Mouse (Mus musculus): ENCODE data around the gene Them5. TPM values are rescaled to one million over a fixed set of nuclear protein-coding genes. Genes with fewer than 3 reads are reported as not detected.

Gene Them5
- polyA plus RNA-seq, 1 experiment = not detected

DNA sequence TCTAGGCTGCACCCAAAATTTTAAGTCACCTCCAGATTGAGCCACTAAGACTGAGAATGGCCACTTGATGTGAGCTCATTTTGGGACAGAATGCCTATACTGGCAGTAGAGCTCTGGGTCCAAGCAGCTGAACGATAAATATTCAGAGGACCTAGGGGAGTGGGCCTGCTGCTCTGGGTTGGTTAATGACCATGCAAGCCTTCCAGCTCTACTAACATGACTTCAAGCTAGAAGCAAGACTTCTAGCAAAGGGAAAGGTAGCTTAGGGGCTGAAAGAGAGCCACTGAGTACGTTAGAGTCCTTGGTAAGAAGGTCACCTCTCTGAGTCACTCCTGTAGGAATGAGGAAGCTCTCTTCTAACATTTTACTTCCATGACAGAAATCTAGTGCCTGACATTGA is 50.2 kb downstream of the Them5 start:
- no peaks in the 10 kb centered on the region for H3K79me3 ChIP-seq (ENCODE audit: low read depth)
- peaks cover 23% of the 10 kb centered on the region for H3K27me3 ChIP-seq (ENCODE audit: control insufficient read depth, insufficient read depth, insufficient read length)
- H3K36me3 ChIP-seq (ENCODE audit: control insufficient read depth, insufficient read depth) = no peaks in the 10 kb centered on the region
- H3K79me2 ChIP-seq (ENCODE audit: control insufficient read depth, insufficient read depth) = no peaks in the 10 kb centered on the region
- no peak overlapping the region for H3K4me3 ChIP-seq (ENCODE audit: insufficient read depth, poor library complexity, severe bottlenecking)
- TF ChIP-seq MAX (IDR thresholded peaks at IDR 0.05) = no peak
- no peak for TF ChIP-seq MYOG (IDR thresholded peaks at IDR 0.05; ENCODE audit: control insufficient read depth, extremely low read depth, insufficient read length)
- no peak for TF ChIP-seq CTCF (IDR thresholded peaks at IDR 0.05; ENCODE audit: control insufficient read depth, insufficient read depth, insufficient read length)
- TF ChIP-seq CEBPB (IDR thresholded peaks at IDR 0.05; ENCODE audit: low read depth) = no peak
- TF ChIP-seq FOSL1 (IDR thresholded peaks at IDR 0.05; ENCODE audit: insufficient read depth, low read length, poor library complexity, severe bottlenecking) = no peak
- no peak for TF ChIP-seq MYOD1 (IDR thresholded peaks at IDR 0.05; ENCODE audit: control insufficient read depth, insufficient read length, low read depth)
- no peak for TF ChIP-seq USF1 (IDR thresholded peaks at IDR 0.05; ENCODE audit: low read depth)
- no peak overlapping the region for H3ac ChIP-seq (ENCODE audit: control insufficient read depth, insufficient read length, low read depth)

DNA sequence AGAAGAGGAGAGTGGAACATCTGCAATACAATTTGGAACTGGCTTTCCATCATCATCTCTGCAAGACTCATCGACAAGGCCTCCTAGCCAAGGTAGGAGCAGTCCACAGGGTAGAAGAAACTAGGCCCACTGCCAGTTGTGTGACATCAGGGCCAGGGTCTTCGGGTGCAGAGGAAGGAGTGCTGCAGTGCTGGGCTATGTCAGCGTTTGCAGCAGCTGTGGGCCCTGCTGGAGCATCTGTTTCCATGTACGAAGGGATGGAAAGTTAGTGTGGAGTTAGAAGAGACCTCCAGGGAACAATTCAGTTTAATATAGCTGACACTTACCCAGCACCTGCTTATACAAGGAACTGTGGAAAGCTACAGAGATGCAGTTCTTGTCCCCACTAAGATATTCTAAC is 51.1 kb downstream of the Them5 start:
- no peak overlapping the region for H3ac ChIP-seq (ENCODE audit: control insufficient read depth, insufficient read length, low read depth)
- H3K79me3 ChIP-seq (ENCODE audit: low read depth) = no peaks in the 10 kb centered on the region
- TF ChIP-seq CEBPB (IDR thresholded peaks at IDR 0.05; ENCODE audit: low read depth) (no peak), CTCF (IDR thresholded peaks at IDR 0.05; ENCODE audit: control insufficient read depth, insufficient read depth, insufficient read length) (no peak), FOSL1 (IDR thresholded peaks at IDR 0.05; ENCODE audit: insufficient read depth, low read length, poor library complexity, severe bottlenecking) (no peak), MAX (IDR thresholded peaks at IDR 0.05) (no peak), MYOG (IDR thresholded peaks at IDR 0.05; ENCODE audit: control insufficient read depth, extremely low read depth, insufficient read length) (no peak), USF1 (IDR thresholded peaks at IDR 0.05; ENCODE audit: low read depth) (no peak), MYOD1 (IDR thresholded peaks at IDR 0.05; ENCODE audit: control insufficient read depth, insufficient read length, low read depth) (no peak)
- peaks cover 23% of the 10 kb centered on the region for H3K27me3 ChIP-seq (ENCODE audit: control insufficient read depth, insufficient read depth, insufficient read length)
- no peaks in the 10 kb centered on the region for H3K36me3 ChIP-seq (ENCODE audit: control insufficient read depth, insufficient read depth)
- H3K4me3 ChIP-seq (ENCODE audit: insufficient read depth, poor library complexity, severe bottlenecking) = no peak overlapping the region
- H3K79me2 ChIP-seq (ENCODE audit: control insufficient read depth, insufficient read depth) = no peaks in the 10 kb centered on the region

DNA sequence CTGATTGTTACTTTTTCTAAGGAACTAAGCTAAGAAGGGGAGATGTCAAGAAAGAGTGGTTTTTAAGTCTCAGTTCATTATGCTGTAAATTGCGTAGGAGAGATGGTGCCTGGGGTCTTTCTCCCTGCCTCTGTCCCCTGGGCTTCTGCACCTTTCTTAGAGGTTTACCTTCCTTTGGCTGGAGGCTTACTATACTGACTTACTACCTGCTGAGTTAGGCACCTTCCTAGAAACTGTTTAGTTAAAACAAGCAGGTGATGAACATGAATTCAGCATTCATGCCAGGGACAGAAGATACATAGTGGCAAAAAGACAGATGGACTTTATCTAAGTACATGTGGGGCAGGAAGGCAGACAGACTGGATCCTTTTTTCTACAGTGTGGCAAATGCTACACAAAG is 54.4 kb downstream of the Them5 start:
- Histone ChIP-seq H3K27me3 (ENCODE audit: control insufficient read depth, insufficient read depth, insufficient read length) (peaks cover 37% of the 10 kb centered on the region), H3K79me2 (ENCODE audit: control insufficient read depth, insufficient read depth) (no peaks in the 10 kb centered on the region), H3K36me3 (ENCODE audit: control insufficient read depth, insufficient read depth) (no peaks in the 10 kb centered on the region), H3ac (ENCODE audit: control insufficient read depth, insufficient read length, low read depth) (no peak overlapping the region), H3K79me3 (ENCODE audit: low read depth) (no peaks in the 10 kb centered on the region), H3K4me3 (ENCODE audit: insufficient read depth, poor library complexity, severe bottlenecking) (no peak overlapping the region)
- no peak for TF ChIP-seq MAX (IDR thresholded peaks at IDR 0.05)
- no peak for TF ChIP-seq MYOD1 (IDR thresholded peaks at IDR 0.05; ENCODE audit: control insufficient read depth, insufficient read length, low read depth)
- no peak for TF ChIP-seq CEBPB (IDR thresholded peaks at IDR 0.05; ENCODE audit: low read depth)
- no peak for TF ChIP-seq FOSL1 (IDR thresholded peaks at IDR 0.05; ENCODE audit: insufficient read depth, low read length, poor library complexity, severe bottlenecking)
- no peak for TF ChIP-seq CTCF (IDR thresholded peaks at IDR 0.05; ENCODE audit: control insufficient read depth, insufficient read depth, insufficient read length)
- TF ChIP-seq USF1 (IDR thresholded peaks at IDR 0.05; ENCODE audit: low read depth) = no peak
- no peak for TF ChIP-seq MYOG (IDR thresholded peaks at IDR 0.05; ENCODE audit: control insufficient read depth, extremely low read depth, insufficient read length)

DNA sequence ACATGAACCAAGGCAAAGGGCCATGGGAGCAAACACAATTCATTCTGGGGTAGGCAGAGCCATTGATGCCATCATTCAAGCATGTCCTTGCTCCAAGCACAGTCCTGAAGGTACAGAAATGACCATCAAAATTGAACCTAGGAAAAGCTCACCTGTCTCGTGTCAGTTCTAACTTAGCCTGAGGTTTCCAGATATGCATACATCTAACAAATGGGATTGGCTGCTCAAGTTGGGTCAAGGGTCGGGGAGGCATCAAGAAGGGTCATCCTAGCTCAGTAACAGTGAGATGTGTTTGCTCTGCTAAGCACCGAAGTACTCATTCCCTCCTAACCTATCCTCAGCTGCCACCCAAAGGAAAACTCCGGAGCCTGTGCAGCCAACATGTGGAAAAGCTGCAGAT is 55.0 kb downstream of the Them5 start:
- no peak for TF ChIP-seq FOSL1 (IDR thresholded peaks at IDR 0.05; ENCODE audit: insufficient read depth, low read length, poor library complexity, severe bottlenecking)
- no peak for TF ChIP-seq USF1 (IDR thresholded peaks at IDR 0.05; ENCODE audit: low read depth)
- TF ChIP-seq MYOD1 (IDR thresholded peaks at IDR 0.05; ENCODE audit: control insufficient read depth, insufficient read length, low read depth) = no peak
- TF ChIP-seq CTCF (IDR thresholded peaks at IDR 0.05; ENCODE audit: control insufficient read depth, insufficient read depth, insufficient read length) = no peak
- no peak for TF ChIP-seq MAX (IDR thresholded peaks at IDR 0.05)
- no peak for TF ChIP-seq CEBPB (IDR thresholded peaks at IDR 0.05; ENCODE audit: low read depth)
- TF ChIP-seq MYOG (IDR thresholded peaks at IDR 0.05; ENCODE audit: control insufficient read depth, extremely low read depth, insufficient read length) = no peak
- Histone ChIP-seq H3K36me3 (ENCODE audit: control insufficient read depth, insufficient read depth) (no peaks in the 10 kb centered on the region), H3K79me2 (ENCODE audit: control insufficient read depth, insufficient read depth) (no peaks in the 10 kb centered on the region), H3K27me3 (ENCODE audit: control insufficient read depth, insufficient read depth, insufficient read length) (peaks cover 40% of the 10 kb centered on the region), H3K4me3 (ENCODE audit: insufficient read depth, poor library complexity, severe bottlenecking) (no peak overlapping the region), H3K79me3 (ENCODE audit: low read depth) (no peaks in the 10 kb centered on the region), H3ac (ENCODE audit: control insufficient read depth, insufficient read length, low read depth) (no peak overlapping the region)

Other genes starting within 250 kb of the Them5 start
- 0.04 TPM for gene Gm10696, start 163.9 kb upstream of the Them5 start, polyA plus RNA-seq (2012; fragmentation: generic; extraction: Trizol)
- gene Gm5286, start 145.4 kb upstream of the Them5 start, polyA plus RNA-seq (2012; fragmentation: generic; extraction: Trizol) = 0.02 TPM
- gene Gm4778, start 78.1 kb upstream of the Them5 start, polyA plus RNA-seq (2012; fragmentation: generic; extraction: Trizol) = 0.07 TPM
- gene Them4, start 32.0 kb upstream of the Them5 start, polyA plus RNA-seq (2012; fragmentation: generic; extraction: Trizol) = 2.1 TPM
- not detected for gene C2cd4d, start 20.3 kb downstream of the Them5 start, polyA plus RNA-seq (2012; fragmentation: generic; extraction: Trizol)
- 0.05 TPM for gene Rorc, start 30.7 kb downstream of the Them5 start, polyA plus RNA-seq (2012; fragmentation: generic; extraction: Trizol)
- 0.01 TPM for gene Lingo4, start 56.4 kb downstream of the Them5 start, polyA plus RNA-seq (2012; fragmentation: generic; extraction: Trizol)
- 7.5 TPM for gene Tdrkh, start 71.2 kb downstream of the Them5 start, polyA plus RNA-seq (2012; fragmentation: generic; extraction: Trizol)
- 81.6 TPM for gene Mrpl9, start 101.2 kb downstream of the Them5 start, polyA plus RNA-seq (2012; fragmentation: generic; extraction: Trizol)
- gene Oaz3, start 101.8 kb downstream of the Them5 start, polyA plus RNA-seq (2012; fragmentation: generic; extraction: Trizol) = 0.08 TPM
- gene Celf3, start 136.2 kb downstream of the Them5 start, polyA plus RNA-seq (2012; fragmentation: generic; extraction: Trizol) = 0.07 TPM
- gene Riiad1, start 138.2 kb downstream of the Them5 start, polyA plus RNA-seq (2012; fragmentation: generic; extraction: Trizol) = 0.27 TPM
- gene Snx27, start 240.6 kb downstream of the Them5 start, polyA plus RNA-seq (2012; fragmentation: generic; extraction: Trizol) = 14.9 TPM

Measured in C2C12 (cell line).